Mouse (Mus musculus): ENCODE results near the gene Zmynd8.

Zmynd8 gene

DNA sequence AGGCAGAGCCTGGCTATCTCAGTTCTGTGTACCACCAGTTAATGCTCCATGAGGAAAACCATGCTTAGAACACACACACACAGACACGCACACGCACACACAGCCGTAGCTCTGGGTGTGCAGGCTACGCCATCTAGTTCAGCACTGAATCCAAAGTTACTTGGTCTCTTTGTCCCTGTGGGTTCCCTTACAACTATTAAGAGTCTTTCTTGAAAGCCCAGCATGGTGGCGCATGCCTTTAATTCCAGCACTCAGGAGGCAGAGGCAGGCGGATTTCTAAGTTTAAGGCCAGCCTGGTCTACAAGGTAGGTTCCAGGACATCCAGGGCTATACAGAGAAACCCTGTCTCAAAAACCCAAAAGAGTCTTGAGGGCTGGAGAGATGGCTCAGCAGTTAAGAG, 38.4 kb downstream of the Zmynd8 start:
- no peak for DNase-seq (ENCODE audit: low read depth, low spot score)

DNA sequence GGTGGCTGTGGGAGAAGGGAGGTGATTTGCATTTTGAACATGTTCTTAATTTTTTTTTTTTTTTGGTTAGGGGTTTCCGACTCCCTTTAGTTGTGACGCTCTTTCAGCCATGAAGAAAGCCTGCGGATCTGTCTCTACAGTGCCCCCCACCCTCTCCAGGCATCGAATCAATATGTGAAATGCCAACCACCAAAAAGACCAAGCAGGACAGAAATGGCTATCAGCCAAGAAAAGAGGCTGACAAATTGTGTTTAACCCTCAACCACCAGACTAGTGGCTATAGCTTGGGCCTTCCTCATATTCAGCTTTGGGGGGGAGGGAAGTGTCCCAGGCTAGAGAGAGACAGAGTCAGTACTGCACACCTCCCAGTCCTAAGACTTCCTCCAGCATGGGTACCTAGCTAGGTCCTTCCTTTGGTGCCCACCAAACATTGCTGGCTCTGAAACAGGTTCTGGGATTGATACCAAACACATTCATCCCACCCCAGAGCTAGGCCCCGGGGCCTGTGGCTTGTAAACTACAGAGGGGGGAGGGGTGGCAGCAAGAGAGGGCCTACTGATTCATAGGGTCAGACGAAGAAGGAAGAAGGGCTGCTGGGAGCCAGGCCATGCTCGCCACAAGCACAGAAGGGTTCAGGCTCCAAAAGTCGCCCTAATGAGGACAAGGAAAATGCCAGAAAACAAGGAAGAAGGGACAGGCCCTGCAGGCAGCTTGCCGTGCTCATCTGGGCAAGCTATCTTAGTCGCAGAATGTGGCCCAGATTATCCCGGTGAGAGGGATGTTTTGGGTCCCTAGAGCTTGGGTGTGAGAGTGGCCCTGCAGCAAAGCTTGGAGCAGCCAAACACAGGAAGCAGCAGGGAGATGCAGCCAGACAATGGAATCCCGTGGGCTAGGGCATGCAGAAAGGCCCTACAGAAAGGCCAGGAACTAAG, 40.1 kb downstream of the Zmynd8 start:
- DNase-seq (ENCODE audit: low read depth, low spot score), result no peak

DNA sequence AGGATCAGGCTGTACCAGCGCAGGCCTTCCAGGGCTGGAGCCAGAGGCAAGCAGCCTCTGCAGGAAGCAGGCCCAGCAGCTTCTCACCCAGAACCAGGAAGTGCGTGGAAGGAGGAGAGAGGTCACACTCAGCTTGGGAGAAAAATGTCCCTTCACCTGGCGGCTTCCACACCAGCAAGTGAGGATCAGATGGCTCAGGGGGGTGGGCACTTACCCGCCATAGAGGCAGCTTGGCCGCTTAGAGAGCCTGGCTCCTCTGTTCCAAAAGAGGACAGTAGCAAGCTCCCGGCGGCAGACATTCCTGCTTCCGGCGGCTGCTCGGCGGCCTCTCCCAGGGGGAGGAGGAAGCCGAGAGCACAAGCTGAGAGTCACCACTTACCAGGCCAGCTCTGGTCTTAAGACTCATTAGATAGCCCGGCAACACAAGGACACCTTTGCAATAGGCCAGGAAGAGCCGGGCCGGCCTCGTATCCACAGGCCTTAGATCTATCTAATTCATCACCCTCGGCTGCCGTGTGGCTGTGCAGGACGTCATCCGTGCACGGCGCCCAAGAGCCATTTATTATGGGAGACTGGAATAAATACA, 40.9 kb downstream of the Zmynd8 start:
- no peak for DNase-seq (ENCODE audit: low read depth, low spot score)

DNA sequence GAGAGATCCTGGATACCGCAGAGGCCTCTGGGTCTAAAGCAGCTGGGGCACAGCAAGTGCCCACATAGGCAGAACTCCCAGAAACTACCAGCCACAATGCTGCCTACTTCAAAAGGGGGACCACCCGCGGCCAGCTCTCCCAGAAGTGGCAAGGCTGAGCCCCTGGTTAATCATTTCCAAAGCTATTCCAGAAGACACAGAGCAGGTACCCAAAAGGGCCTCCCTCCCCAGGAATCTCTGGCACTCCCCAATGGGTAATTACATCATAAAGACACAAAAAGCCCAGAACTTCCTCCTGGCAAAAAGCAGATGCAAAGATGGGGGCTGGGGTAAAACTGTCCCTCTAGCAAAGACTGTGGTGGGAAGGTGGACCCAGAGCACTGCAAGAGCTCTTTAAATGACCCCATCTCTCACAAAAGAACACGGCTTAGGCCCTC, 41.4 kb downstream of the Zmynd8 start:
- DNase-seq (ENCODE audit: low read depth, low spot score), result no peak

DNA sequence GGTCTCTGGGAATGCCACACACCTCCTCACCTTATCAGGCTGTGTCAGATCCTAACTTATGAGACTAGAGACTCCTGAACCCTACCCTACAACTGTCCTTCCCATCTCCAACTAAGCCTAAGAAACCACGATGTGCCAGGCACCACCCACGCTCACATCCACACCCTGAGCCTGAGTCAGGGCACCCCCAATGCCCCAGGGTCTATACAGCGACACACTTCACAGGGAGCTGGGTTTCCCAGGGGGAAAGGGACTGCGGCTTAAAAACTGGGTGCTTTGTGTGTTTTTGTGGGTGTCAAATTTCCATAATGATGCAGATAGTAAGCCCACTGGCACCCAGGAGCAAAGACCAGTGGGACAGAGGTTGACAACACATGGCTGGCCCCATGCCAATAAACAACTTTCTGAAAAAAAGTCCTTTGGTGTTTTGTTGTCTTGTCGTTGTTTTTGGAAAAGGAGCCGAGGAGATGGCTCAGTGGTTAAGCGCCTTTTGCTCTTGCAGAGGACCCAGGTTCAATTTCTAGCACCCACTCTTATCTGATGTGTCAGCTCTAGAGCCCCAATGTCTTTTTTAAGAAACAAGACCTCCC, 42.1 kb downstream of the Zmynd8 start:
- no peak for DNase-seq (ENCODE audit: low read depth, low spot score)

- no peak for DNase-seq (ENCODE audit: low read depth, low spot score)
Observed at GRCm38 (mm10) chr2:165855641-165856301, 43.0 kb downstream of the Zmynd8 start.

- no peak for DNase-seq (ENCODE audit: low read depth, low spot score)
Observed at GRCm38 (mm10) chr2:165854207-165854968, 44.4 kb downstream of the Zmynd8 start.

DNA sequence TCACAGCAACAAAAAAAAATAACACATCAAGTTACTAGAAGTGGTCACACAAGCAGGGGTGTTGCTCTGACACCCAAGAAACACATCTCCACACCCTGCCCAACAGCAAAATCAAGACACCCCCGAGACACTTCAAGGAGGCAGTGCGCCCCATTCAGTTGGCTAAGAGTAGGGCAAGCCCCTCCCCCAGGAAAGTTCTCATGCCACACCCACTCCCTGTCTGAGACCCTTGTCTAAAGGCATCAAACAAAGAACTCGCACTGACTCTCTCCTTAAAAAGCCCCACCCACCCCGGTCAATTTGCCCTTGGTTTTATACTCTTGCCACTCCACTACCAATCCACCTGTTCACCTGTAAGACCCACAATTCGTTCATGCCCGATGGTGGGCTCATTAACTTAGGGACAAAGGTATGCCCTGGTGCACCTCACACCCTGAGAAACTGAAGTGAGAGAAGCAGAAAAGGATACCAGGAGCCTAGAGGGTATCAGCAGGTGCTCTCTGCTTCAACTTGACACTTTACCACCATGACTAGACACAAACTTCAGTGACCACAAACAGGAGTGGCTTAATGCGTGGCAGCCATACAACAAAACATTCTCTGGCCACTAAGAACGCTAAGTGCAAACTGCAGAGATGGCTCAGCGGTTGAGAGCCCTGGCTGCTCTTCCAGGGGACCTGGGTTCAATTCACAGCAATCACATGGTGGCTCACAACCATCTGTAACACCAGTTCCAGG, 45.8 kb downstream of the Zmynd8 start:
- no peak for DNase-seq (ENCODE audit: low read depth, low spot score)

DNA sequence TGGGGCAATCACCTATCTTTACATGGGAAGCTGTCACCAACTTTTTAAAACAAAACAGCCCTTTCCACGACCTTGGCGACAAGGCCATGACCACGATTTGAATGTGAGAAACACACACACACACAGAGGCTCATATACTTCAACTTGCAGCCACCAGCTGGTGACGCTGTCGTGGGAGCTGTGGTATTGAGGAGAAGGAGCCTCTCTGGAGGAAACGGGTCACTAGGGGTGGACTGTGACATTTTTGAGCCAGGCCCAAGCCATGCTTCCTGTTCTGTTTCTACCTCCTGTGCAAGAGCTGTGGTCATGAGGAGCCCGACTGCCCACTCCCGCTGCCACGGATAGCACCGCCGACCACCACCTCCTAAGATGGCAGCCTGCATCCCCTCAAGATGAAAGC, 46.4 kb downstream of the Zmynd8 start:
- no peak for DNase-seq (ENCODE audit: low read depth, low spot score)

DNA sequence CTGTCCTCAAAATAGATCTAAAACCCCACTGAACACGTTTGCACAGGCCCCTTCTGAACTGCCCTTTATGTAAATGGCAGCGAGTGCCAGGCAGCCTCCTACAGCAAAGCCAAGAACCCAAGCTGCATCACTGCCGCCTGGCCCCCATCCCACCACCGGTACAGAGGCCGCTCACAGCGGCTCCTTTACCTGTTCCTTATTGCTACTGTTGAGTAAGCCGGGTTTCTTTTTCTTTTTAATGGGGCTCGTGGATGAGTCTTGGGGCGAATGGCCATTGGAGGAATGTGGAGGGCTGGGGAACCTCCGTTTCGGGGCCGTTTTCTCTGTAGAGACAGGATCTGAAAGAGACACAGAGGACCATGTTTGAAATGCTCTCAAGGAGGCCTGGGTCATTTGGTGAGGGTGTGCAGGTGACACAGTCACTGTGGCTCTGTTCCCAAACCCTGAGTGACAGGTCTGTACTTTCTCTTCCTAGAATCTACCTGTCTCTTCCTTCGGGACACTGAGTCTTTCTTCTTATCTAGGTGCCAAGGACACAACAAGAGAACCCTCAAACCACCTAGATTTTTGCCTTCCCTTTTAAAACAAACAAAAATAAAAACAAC, 46.9 kb downstream of the Zmynd8 start:
- no peak for DNase-seq (ENCODE audit: low read depth, low spot score)

DNA sequence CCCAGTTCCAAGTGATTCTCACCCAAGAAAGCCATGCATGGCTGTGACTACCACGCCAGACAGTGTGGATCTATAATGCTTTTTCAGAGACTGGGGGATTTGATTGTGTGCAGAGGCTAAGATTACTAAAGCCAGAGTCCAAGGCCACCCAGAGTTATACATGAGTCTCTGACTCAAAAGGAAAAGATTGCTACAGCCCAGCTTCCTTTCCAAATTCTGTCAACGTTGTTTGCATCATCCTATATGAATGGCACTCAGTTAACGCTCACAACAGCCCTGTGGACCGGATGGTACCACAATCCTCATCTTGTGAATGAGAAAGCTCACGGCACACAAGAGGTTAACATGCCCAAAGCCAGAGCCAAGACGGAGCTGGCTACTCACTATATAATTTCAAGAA, 48.0 kb downstream of the Zmynd8 start:
- no peak for DNase-seq (ENCODE audit: low read depth, low spot score)

- DNase-seq (ENCODE audit: low read depth, low spot score), result no peak
Observed at GRCm38 (mm10) chr2:165849129-165849528, 49.7 kb downstream of the Zmynd8 start.

DNA sequence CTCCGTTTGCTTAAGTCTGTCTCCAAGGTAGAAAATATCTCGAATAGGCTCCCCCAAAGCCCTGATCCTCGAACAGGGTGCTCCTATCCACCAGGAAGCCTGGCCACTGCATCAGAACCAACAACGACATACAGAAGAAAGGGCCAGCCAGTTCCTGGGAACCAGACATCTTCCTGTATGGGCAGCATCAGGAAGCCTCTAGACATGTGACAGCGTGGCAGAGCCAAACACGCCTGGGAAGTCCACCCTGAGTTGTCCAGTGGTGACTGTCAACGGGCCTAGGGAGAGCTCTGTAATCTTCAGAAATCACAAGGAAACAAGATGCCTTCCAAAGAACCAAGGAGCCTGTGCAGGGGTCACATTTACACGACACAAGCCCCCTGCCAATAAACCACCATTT, 52.0 kb downstream of the Zmynd8 start:
- no peak for DNase-seq (ENCODE audit: low read depth, low spot score)

- DNase-seq (ENCODE audit: low read depth, low spot score), result no peak
Observed at GRCm38 (mm10) chr2:165845490-165845889, 53.3 kb downstream of the Zmynd8 start.

GRCm38 (mm10) chr2:165843350-165843749, 55.5 kb downstream of the Zmynd8 start:
- DNase-seq (ENCODE audit: low read depth, low spot score), result no peak

GRCm38 (mm10) chr2:165842241-165842640, 56.6 kb downstream of the Zmynd8 start:
- no peak for DNase-seq (ENCODE audit: low read depth, low spot score)

- no peak for DNase-seq (ENCODE audit: low read depth, low spot score)
Observed at GRCm38 (mm10) chr2:165841805-165842204, 57.0 kb downstream of the Zmynd8 start.

- DNase-seq (ENCODE audit: low read depth, low spot score), result no peak
Observed at GRCm38 (mm10) chr2:165840852-165841251, 58.0 kb downstream of the Zmynd8 start.

- no peak for DNase-seq (ENCODE audit: low read depth, low spot score)
Observed at GRCm38 (mm10) chr2:165839317-165839652, 59.5 kb downstream of the Zmynd8 start.

- DNase-seq (ENCODE audit: low read depth, low spot score), result no peak
Observed at GRCm38 (mm10) chr2:165838606-165839316, 60.1 kb downstream of the Zmynd8 start.
